Mouse (Mus musculus) retina, adult 2 months (tissue): ENCODE measurements around the gene Tas1r3.

Experiments
- DNase-seq: peaks from one replicate; pipeline ENCODE4 v3.0.0-alpha.2; 2012; ENCODE audit warnings: low read depth, low spot score

Tas1r3 gene

DNA sequence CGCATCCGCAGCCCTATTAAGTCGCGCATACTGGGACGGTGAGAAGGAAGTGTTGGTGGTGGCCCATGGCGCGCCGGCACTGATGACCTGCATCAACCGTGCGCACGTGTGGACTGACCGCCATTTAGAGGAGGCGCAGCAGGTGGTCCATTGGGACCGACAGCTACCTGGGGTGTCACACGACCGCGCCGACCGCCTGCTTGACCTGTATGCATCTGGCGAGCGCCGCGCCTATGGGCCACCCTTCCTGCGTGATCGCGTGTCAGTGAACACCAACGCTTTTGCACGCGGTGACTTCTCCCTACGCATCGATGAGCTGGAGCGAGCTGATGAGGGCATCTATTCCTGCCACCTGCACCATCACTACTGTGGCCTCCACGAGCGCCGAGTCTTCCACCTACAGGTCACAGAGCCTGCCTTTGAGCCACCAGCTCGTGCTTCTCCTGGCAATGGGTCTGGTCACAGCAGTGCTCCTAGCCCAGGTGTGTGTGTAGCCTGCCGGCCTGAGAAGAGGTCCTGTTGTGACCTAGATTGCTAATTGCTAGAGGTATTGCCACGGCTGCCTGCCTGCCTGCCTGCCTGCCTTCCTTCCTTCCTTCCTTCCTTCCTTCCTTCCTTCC, 21.4 kb downstream of the Tas1r3 start:
- no peak for DNase-seq

GRCm38 (mm10) chr4:155841003-155841454, 22.1 kb downstream of the Tas1r3 start:
- DNase-seq: no peak

- DNase-seq: no peak
Measured at GRCm38 (mm10) chr4:155840076-155841002, 22.8 kb downstream of the Tas1r3 start.

DNA sequence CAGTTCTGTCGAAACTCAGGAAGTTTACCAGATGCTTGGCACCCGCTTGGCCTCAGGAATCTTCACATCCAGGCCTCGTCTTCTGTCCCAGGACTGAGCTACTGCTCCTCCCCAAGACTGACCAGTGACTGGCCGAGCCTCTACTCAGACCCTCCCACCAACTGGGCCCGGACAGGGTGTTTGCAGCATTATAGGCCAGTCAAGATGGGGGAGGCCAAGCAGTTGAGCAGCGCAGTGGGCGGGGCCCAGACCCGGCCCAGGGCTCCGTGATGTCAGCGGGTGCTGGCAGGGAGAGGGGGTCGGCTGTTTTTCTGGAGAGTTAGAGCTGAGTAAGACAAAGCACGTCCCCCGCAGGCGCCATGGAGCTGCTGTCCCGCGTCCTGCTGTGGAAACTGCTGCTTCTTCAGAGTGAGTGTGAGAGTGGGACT, 23.7 kb downstream of the Tas1r3 start, which contains the start of gene Mxra8:
TSS of gene Mxra8 (plus strand) at position 198 of the 428 bp plus-strand sequence.
- no peak for DNase-seq

DNA sequence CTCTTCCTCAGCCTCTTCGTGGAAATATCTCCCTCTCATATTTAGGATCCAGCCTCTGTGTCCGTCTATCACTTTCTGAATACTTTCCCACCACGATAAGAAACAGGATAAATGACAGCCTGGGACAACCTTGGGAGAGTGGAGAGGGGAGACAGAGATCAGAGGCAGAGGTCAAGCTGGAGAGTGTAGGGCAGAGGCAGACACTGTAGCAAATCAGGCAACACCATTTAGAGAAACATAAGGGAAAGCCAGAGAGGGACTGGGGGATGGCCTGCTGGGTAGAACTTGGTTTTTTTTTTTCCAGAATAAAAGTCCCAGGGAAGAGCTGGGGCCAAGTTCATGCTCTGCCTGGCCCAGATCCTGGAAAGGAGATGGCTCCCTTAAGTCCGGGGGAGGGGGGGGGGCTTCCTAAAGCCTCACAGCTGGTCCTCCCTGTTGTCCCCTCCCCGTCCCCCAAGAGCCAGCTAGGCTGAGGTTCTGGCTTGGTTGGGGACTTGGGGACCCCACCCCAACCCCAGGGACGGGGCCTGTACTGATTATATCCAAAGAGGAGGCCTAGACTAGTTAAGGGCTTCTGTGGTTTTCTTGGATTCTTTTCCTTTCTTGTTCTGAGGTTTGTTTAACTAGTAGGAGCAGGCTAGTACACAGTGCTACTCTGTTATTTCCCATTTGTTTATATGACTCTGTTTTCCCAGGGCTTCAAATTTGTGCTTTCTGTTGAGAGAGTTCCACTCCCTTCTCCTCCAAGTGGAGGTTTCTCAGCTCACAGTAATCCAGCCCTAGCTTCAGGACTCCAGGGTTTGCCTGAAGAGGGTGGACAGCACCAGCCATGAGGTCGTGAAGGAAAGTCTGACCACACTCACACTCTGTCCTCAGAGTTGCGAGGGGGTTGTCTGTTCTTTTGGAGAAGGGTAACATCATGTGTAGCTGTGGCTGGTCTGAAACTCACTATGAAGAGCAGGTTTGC, 24.7 kb downstream of the Tas1r3 start:
- no peak for DNase-seq

DNA sequence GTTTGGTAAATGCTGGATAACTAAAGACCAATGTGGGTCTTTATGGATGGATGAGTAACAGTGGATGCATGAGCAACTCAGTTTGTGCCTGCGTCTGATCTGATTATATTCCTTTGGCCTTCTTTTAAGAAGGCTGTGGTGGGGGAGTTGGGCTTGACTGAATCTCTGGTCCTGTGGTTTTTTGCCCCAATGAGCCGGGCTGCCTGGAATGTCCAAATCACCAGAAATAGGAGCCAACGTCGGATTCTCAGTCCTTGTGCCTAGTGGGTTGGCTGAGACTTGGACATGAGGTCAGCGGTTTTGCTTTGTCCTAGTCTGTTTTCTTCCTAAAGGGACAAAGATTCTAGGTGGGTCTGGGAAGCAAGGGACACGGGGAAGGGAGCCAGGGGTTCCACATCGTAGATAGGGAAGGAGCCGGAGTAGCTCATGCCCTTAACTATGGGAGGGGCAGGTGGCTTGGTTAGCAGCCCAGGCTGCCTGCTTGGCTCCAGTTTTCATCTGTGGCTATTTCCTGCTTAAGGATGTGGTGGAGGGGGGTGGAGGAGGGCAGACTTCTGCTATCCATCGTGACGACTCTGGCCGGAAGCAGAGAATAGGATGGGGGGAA, 25.7 kb downstream of the Tas1r3 start:
- no peak for DNase-seq

DNA sequence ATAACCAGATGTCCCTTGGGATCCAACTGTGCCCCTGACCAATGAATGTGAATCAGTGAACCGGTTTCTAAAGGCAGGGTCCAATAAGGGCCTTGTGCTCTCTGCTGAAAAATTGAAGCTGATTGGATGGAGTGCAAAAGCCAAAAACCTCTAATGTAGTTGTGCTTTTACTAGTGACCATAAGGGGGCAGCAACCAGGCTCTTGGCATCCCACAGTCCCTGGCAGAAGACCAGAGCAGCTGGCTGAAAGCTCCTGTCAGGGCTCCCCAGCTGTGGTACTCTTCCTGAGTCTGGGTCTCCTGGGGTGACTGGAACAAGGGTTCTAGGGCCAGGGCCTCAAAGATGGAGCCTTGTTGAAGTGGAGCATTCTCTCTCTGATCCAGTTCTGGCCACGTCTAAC, 29.3 kb downstream of the Tas1r3 start:
- peak; percentile 55 for DNase-seq

DNA sequence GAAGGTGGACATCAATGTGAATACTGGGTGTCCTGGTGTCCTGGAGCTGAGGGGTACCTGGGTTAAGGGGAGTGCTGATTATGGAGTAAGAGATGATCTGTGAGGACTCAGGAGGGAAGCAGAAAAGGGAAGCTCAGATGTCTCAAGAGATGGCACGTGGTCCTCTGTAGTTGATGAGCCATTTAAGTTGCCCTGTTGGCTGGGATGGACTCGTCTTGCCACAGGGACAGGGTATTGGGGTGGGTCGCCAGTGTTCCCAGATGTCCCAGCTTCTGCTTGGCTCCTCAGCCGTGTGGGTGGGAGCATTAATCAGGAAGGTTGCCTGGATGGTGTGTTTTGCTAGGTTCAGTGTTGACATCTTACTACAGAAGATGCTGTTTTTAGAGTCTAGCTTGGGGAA, 29.9 kb downstream of the Tas1r3 start:
- DNase-seq: no peak

- no peak for DNase-seq
Measured at GRCm38 (mm10) chr4:155832321-155832720, 30.8 kb downstream of the Tas1r3 start.

GRCm38 (mm10) chr4:155831831-155832230, 31.3 kb downstream of the Tas1r3 start:
- no peak for DNase-seq

GRCm38 (mm10) chr4:155831205-155831766, 31.9 kb downstream of the Tas1r3 start, which contains the start of gene Aurkaip1:
TSS of gene Aurkaip1 (plus strand) at chr4:155831272.
- DNase-seq: peak; percentile 90

- no peak for DNase-seq
Measured at GRCm38 (mm10) chr4:155830596-155830995, 32.6 kb downstream of the Tas1r3 start.

DNA sequence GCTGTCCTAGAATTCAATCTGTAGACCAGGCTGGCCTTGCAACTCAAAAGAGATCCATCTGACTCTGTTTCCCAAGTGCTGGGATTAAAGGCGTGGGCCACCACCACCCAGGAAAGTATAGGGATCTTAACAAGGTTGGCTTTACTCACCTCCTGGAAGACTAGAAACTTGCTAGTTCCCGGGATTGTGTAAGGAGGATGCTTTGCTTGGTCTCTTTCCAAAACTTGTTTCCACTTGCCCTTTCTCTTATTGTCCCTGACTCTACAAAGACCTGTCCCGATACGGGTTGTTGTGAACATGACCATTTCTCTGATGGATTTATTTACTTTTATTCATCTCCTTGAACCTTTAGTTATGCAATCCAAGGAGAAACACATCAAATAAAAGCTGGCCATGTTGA, 33.3 kb downstream of the Tas1r3 start:
- no peak for DNase-seq

GRCm38 (mm10) chr4:155823443-155823842, 39.7 kb downstream of the Tas1r3 start:
- DNase-seq: no peak

DNA sequence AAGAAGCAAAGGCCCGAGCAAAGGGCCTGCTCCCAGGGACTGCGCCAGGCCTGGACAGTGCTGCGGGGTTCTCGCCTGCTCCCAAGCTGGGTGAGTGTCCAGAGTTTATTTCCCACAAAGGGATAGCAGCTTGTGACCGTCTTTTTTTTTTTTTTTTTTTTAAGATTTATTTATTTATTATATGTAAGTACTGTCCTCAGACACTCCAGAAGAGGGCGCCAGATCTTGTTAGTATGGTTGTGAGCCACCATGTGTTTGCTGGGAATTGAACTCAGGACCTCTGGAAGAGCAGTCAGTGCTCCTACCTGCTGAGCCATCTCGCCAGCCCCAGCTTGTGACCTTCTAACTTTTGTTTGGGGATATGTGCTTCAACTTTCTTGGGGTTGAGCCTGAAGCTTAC, 42.1 kb downstream of the Tas1r3 start:
- DNase-seq: no peak

- DNase-seq: no peak
Measured at GRCm38 (mm10) chr4:155817533-155817932, 45.6 kb downstream of the Tas1r3 start.

DNA sequence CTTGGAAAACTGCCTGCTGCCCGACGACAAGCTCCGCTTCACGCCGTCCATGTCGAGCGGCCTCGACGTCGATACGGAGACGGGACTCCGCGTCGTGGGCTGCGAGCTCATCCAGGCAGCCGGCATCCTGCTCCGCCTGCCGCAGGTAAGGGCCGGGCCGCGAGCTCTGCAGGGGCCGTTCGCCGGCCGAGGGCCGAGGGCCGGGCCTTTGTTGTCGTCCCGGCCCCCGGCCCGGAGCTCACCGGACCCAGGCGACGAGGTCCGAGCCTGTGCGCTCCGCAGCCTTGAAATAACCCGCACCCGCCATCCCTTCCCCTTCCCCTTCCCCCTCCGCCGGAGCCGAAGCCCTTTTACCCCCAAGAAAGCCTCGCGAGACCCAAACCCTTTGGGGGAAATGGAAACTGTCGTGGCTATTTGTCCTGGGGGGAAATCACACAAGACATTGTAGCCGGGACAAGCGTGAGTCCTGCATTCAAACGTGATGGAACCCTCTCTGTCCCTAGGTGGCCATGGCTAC, 50.4 kb downstream of the Tas1r3 start:
- no peak for DNase-seq

- DNase-seq: peak; percentile 90
Measured at GRCm38 (mm10) chr4:155811929-155812664, 51.1 kb downstream of the Tas1r3 start, which contains the start of gene Ccnl2. TSS of gene Ccnl2 (plus strand) at chr4:155812489.
